Mouse (Mus musculus) cerebellum, postnatal 14 days (tissue): Measurements from ENCODE around the gene Prkcb.
A peak's percentile ranks its signal among the peaks of the same experiment; 100 is the strongest.

Experiments
- DNase-seq, 2 experiments: peaks; one replicate each; pipeline ENCODE4 v3.0.0; 2021; ENCODE audit warnings: mixed read lengths in 2 of 2

The Prkcb gene

GRCm38 (mm10) chr7:122409945-122410344 is 121.4 kb downstream of the Prkcb start:
- no peak for DNase-seq

- no peak for DNase-seq
Measured at GRCm38 (mm10) chr7:122410873-122411272, 122.3 kb downstream of the Prkcb start.

GRCm38 (mm10) chr7:122413231-122413630 is 124.7 kb downstream of the Prkcb start:
- DNase-seq: no peak

DNA sequence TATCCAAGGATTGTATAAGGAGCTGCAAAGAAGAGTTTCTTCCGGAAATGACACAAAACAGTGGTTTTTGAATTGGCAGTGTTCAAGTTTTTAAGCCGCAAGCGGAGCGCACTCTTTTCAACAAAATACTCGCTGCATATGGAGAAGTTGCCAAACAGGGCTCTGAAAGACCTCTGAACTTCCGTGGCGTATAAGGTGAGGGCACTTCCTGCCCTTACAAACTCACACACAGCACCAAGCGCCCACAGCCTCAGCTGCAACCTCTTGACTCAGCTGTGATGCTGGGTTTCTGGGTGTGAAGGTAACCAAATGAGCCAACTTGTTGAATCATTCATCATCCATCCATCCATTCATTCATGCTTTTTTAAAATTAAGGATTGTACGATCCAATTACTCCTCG is 125.6 kb downstream of the Prkcb start:
- no peak for DNase-seq

DNA sequence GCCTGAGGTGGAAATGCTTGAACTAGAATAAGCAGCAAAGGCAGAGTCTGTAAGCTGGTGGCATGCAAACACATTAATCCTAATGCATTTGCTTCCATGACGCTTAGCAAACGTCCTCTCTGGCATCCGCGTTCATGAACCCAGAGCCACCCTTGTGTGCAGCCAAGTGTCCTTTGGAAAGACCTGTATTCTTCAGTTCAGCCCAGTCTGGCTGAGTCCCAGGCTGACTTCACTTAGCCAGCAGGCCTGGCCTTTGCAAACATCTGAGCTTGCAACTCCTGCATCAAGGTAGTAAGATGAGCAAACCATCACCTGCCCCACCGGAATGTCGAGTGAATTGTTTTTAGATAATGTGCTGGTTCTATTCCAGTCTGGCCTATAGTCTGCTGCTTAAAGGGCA is 126.1 kb downstream of the Prkcb start:
- DNase-seq: peak in 1 of 2 experiments; percentile 56

GRCm38 (mm10) chr7:122415387-122415786 is 126.8 kb downstream of the Prkcb start:
- DNase-seq: no peak

DNA sequence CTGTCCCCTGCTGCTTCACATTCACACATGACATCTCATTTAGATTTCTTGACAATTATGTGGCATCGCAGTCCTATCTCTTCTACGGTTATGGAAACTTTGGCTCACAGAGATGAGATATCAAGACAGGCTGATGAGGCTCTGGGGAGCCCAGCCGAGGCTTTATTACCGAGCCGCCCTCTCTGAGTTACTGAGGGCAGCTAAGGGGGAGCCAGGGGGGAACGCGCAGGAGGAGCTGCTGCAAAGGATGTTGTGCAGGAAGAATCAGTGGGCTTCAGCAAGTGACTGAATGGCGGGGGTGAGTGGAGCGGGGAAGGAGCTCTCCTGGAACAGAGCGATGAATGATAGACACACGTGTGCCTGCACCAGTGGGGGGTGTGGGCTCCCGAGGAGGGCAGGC is 127.4 kb downstream of the Prkcb start:
- DNase-seq: no peak

DNA sequence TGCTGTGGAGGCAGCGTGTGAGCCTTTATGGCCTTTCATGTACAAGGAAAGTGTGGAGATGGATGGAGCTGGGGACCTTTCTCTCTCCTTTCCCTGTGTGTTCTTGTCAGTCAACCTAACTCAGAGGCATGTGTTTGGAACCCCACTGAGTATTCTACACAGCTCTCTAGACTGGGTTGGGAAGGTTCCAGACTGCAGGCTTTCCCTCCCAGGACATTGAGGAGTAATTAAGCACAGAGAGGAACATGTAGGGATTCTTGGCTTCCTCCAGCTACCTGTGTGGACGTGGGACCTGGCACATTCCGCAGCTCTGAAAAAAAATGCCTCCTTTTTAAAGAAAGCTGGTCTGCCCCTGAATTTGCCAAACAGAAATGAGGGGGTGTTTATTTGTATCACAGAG is 130.0 kb downstream of the Prkcb start:
- peak; percentile 49 to 65 for DNase-seq

- DNase-seq: no peak
Measured at GRCm38 (mm10) chr7:122423816-122424215, 135.3 kb downstream of the Prkcb start.

DNA sequence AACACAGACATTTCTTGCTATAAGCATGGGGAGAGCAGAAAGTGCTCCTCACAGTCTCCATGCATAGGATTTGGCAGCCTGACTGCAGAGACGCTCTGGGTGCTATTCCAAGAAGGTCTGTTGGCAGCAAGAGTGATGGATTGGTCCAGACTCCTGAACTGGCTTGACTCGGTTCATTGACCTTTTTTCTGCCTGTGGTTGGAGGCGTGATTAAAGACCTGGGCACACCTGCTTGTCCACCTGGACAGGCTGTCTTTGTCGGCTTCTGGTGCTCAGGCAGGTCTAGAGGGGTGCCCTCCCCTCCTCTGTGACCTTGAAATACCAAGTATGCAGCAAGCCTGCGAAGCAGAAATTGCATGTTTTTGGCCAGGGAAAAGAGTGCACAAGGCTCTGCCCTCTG is 140.6 kb downstream of the Prkcb start:
- peak; percentile 68 to 85 for DNase-seq

DNA sequence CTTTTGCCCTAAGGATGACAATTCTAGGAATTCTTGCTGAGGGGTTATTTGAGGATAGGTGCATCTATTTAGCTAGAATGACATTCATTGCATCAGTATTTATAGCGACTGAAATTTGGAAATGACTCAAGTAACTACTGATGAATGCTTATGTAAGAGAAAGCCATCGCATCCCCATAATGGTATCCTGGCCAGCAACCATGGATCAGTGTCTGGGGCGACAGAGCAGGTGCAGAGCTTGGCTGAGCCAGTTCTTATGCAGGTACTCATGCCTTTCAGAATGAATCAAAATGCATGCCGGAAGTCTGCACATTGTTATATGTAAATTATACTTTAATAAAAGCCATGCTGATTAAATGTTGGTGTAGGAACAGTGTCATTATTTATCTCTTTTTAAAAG is 143.8 kb downstream of the Prkcb start:
- peak in 1 of 2 experiments; percentile 63 for DNase-seq

DNA sequence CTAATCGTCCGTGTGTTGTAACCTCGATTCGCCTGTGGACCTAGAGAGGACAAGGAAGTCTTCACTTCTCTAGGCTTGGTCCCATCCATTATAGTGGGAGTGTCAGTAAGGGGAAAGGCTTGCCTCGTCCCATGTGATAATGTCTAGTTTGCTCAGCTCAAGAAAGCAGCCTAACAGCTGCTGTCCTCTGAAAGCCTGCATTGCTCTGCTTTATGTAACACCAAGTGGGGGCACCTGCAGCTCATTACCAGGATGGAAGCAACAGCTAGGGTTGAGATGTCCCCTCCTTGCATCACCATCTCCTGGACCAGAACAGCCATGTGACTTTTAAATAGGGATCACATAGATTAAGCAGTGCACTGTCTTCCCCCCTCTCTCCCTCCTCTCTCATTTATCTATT is 144.8 kb downstream of the Prkcb start:
- no peak for DNase-seq

DNA sequence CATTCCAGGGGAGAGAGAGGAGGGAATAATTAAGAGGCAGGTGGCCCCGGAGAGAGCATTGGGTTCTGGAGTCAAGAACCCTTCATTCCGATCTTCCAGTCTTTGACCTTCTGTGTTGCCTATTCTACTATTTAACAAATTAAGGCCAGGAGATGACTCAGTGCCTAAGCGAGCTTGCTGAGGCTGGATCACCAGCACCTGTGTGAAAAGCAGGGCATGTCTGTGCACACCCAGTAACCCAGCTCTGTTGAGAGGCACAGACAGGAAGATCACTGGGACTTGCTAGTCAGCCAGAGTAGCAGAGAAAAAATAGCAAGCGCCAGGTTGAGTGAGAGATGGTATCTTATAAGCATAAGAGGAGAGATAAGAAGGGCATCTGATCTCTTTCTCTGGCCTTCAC is 146.4 kb downstream of the Prkcb start:
- no peak for DNase-seq

- DNase-seq: peak; percentile 39 to 41
Measured at GRCm38 (mm10) chr7:122435561-122435960, 147.0 kb downstream of the Prkcb start.

GRCm38 (mm10) chr7:122437390-122437789 is 148.8 kb downstream of the Prkcb start:
- DNase-seq: no peak

GRCm38 (mm10) chr7:122445056-122445455 is 156.5 kb downstream of the Prkcb start:
- DNase-seq: peak; percentile 78 to 87

GRCm38 (mm10) chr7:122452671-122453070 is 164.1 kb downstream of the Prkcb start:
- no peak for DNase-seq

DNA sequence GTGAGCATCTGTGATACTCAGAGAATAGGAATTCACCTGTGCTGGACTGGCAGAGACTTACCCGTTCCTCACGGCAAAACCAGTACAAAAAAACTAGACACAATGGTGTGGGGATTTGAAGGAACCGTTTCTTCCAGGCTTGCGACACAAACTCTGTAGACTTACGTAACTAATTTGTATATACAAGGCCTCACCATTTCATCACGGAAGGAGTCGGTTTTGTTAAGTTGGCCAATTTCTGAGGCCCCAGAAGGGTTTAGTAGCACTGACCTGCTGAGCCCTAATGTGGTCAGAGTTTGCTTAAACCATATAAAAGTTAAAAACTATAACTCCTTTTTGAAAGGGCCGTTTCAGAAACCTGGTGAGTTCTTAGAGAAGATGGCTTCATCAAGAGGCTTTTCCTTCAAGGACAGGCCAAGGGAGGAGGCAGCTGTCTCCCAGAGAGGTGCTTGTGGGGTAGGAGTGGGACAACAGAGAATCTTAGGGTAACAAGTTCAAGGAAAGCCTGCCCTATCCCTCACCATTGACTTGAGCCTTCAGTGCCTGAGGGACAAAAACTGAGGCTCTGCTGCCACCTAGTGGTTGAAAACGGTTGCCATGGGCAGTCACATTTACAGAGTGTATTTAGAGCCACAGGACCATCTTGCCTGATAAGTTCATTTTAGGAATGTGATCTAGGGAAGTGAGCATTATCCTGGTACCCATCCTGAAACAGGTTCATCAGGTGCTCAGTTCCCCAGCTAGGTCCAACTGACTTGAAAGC is 170.8 kb downstream of the Prkcb start:
- DNase-seq: peak; percentile 95 to 97

GRCm38 (mm10) chr7:122460020-122460419 is 171.5 kb downstream of the Prkcb start:
- DNase-seq: no peak

GRCm38 (mm10) chr7:122465823-122466549 is 177.4 kb downstream of the Prkcb start:
- DNase-seq: peak; percentile 47 to 53

DNA sequence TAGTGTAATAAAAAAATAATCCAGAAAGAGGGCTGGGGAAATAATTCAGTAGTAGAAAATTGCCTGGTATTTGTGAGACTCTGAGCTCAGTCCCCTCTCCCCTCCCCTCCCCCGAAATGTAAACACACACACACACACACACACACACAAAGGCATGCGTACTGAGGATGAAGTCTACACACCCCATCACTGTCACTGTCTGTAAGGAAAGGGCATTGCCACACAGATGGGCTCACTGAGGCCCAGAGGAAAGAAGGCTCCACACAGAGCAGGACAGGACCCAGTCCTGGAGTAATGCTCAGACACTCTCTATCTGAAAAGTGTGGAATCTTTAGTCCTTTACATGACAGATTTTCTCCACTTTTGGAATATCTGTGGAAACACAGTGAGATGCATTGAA is 178.2 kb downstream of the Prkcb start:
- no peak for DNase-seq

DNA sequence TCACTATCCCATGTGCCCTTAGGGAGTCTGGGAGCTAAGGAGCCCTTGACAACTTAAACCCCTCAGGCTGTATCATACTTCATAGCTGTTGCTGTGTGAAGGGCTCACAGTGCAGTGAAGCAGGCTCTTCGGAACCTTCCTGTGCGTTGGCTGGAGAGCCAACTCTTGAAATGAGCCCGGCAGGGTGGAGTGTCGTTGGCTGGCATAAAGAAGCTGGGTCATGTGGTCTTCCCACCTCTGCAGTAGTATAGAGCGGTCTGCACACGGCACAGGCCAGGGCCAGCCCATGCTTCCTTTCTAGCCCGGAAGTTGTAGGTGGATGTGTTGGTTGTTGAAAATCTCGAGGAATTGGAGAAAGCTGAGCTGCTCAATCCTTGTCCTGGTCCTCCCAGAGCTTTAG is 179.3 kb downstream of the Prkcb start:
- DNase-seq: peak; percentile 44 to 49

- DNase-seq: peak; percentile 86 to 88
Measured at GRCm38 (mm10) chr7:122470370-122471280, 182.1 kb downstream of the Prkcb start.
